Mouse (Mus musculus) ovary, adult 2 months (tissue): ENCODE measurements around the gene Olfr657. TPM values are rescaled to one million over a fixed set of nuclear protein-coding genes. Genes with fewer than 3 reads are reported as not detected.

ENCODE experiments used
- polyA plus RNA-seq: library from polyadenylated mRNA; depleted of rRNA; stranded (reverse); fragments of >200 nt; gene quantifications from 2 replicates; pipeline ENCODE4 v1.2.3, GENCODE M21; 2012; rRNA removed

Olfr657 gene
- polyA plus RNA-seq, result not detected in 2 replicates

DNA sequence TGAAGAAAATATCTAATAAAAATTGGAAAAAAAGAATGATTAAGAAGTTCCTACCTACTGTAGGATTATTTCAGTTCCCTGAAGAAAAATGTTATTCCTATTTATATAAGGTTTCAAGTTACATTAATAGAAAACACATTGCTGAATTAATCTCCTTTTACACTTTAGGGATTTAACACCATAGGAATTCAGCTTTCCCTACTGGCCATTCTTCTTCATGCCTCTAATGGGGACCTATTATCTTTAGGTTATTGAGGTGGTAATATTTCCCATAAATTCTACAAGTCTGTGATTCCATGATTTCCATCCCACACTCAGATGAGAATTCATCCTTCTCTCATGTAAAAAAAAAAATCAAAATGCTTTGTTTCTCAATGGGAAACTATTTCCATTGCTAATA lies at the start of gene Olfr657:
Gene Olfr657 (plus strand): TSS at position 301 of the 400 bp plus-strand sequence.

DNA sequence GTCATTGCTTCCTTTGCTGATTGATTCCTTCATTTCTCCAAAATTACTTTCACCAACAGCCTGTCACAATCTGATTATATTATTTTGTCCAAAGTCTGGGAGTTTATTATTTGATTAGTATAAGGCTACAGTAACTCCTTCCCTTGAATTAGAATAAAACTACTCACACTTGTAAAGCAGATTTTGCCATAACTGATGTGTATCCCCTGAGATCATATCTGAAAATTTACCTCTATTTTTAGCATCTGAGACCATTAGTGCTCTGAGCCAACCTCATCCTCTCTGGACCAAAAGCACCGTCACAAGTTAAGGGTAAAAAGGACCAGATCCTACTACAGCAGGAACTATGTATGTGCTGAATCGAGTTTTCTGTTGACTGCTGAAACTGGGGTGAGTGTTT lies 47.6 kb upstream of the Olfr657 start, which contains the start of gene Olfr653:
Gene Olfr653 (plus strand): TSS at position 301 of the 400 bp plus-strand sequence.

DNA sequence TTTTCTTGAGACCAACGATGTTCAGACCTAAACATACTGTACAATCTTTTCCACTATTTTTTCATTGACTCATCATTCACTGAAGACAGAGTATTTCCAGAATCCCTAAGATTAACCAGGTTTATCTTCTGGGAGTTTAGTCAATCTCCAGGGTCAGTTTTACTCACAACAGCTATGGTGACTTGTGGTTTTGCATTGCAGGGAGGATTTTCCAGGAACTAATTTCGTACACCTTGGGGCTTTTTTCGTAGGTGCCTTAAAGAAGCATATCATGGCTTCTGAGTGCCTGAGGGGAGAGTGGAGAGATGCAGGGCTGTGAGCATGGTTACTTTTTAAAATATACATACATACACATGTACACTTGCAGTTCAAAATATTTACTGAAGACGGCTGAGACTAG lies 37.9 kb upstream of the Olfr657 start, which contains the start of gene Olfr654:
Gene Olfr654 (plus strand): TSS at position 301 of the 400 bp plus-strand sequence.

DNA sequence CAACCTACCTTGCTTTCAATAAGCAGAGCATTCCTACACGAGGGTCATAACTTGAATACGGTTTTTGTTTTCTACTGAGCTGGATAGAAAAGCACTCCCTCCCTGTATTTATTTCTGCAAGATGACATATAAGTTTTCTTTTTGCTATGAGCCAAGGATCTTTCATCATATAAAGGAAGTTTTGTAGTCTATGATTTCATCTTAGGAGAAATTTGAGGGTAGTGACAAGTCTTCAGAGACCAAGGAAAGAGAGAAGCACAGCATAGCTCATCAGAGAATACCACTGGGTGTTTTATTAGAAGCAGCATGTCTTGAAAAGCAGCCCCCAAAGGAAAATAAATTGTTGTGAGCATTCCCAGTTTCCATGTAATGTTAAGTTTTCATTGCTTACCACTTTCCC lies 22.9 kb upstream of the Olfr657 start, which contains the start of gene Olfr655:
Gene Olfr655 (minus strand): TSS at position 101 of the 400 bp plus-strand sequence.

DNA sequence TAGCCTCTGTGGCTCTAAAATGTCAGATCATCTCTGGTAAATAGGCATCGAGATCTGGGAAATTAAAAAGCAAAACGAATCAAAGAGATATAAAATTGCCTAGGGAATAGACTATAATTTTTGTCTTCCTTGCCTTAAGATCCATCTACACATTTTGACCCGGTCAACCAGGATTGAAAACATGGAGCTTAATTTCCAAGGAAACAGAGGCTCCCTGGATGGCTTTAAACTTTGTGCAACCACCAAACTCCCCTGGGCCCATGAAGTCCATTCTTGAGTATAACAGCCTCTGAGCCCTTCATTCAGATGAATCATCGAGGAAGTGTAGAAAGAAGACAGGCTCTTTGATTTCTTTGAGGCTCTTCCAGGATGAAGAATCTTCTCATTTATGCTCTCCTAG lies 10.9 kb upstream of the Olfr657 start, which contains the start of gene Olfr656:
Gene Olfr656 (plus strand): TSS at position 301 of the 400 bp plus-strand sequence.

DNA sequence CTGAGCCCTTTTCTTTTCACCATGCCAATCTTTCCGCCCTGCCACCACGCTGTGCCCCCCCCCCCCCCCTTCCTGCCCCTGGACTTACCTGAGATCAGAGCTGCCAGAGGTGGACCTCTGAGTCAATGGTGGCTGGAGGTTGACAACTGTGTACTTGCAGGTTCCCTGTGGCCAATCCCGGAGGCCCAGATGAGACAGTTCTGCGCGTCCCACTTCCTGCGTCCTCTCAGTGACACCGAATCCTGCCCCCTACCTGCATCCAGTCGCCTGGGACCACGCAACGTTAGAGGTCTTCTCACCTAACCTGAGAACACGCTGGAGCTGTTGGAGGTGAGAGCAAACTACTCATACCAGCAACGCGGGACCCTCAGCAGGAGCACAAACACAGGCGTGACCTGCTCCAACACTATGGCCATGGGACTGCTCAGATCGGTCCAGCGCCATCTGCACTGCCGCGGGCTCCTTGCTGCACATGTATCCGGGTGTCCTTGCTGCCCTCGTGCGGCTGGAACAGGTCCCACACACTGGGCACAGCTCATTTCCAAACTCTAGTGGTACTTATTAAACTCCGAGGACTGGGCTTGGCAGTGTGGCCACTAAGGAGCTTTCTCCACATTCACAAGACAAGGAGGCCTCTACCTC lies 22.4 kb downstream of the Olfr657 start, which contains the start of gene Olfr658:
Gene Olfr658 (minus strand): TSS at position 465 of the 642 bp plus-strand sequence.

DNA sequence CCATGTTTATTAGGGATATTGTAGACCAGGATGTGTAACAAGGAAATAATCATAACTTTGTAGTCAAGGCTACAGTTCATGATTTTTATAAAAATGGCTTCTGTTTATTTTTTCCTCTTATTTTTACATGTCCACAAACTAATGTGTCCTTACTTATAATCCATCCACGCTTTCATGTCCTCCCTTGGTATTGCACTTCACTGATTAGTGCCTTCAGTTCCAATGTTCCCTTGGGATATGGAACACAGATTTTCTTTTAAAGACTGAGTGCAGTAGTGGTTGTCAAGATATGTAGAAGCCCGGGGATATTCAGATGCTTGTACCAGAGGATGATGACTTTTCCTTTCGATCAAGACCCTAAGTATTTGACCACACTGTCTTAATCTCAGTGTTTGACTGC lies 41.9 kb downstream of the Olfr657 start, which contains the start of gene Olfr659:
Gene Olfr659 (plus strand): TSS at position 301 of the 400 bp plus-strand sequence.

DNA sequence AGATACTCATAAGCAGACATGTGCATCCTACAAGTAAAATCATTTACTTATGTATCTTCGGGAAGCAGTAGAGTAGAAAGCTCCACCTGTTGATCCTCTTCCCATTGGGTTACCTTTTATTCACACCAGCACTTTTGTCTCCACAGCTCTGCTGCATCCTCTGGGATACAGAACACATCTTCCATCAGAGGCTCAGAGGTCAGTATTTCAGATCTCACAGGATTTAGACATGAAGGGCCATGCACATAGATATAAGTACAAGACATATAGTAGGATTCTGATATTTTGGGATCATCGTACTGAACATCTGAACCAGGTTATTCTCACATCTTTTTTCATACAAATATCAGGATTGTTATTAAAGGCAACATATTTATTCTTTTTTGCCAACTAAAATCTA lies 61.6 kb downstream of the Olfr657 start, which contains the start of gene Olfr661:
Gene Olfr661 (plus strand): TSS at position 301 of the 400 bp plus-strand sequence.

Other genes with a start within 250 kb of the Olfr657 start
- gene Trim30c, start 224.0 kb upstream of the Olfr657 start, polyA plus RNA-seq, result not detected in 2 replicates
- gene Trim30a, start 159.6 kb upstream of the Olfr657 start, polyA plus RNA-seq, result 1.5 and 2.3 TPM in 2 replicates
- gene Trim30d, start 116.9 kb upstream of the Olfr657 start, polyA plus RNA-seq, result 1.5 and 2.5 TPM in 2 replicates
- not detected in 2 replicates for gene Olfr651, start 74.7 kb upstream of the Olfr657 start, polyA plus RNA-seq
- gene Olfr652, start 63.9 kb upstream of the Olfr657 start, polyA plus RNA-seq, result not detected in 2 replicates
- not detected in 2 replicates for gene Olfr653, start 47.5 kb upstream of the Olfr657 start, polyA plus RNA-seq
- gene Olfr654, start 37.8 kb upstream of the Olfr657 start, polyA plus RNA-seq, result not detected in 2 replicates
- not detected in 2 replicates for gene Olfr655, start 23.0 kb upstream of the Olfr657 start, polyA plus RNA-seq
- not detected in 2 replicates for gene Olfr656, start 10.8 kb upstream of the Olfr657 start, polyA plus RNA-seq
- not detected in 2 replicates for gene Olfr658, start 22.5 kb downstream of the Olfr657 start, polyA plus RNA-seq
- gene Olfr659, start 42.0 kb downstream of the Olfr657 start, polyA plus RNA-seq, result not detected in 2 replicates
- not detected in 2 replicates for gene Olfr661, start 61.7 kb downstream of the Olfr657 start, polyA plus RNA-seq
- gene Usp17le, start 152.7 kb downstream of the Olfr657 start, polyA plus RNA-seq, result not detected in 2 replicates
- gene Usp17lb, start 217.8 kb downstream of the Olfr657 start, polyA plus RNA-seq, result not detected in 2 replicates
- not detected in 2 replicates for gene Usp17la, start 232.2 kb downstream of the Olfr657 start, polyA plus RNA-seq